In the genomic region with DNA sequence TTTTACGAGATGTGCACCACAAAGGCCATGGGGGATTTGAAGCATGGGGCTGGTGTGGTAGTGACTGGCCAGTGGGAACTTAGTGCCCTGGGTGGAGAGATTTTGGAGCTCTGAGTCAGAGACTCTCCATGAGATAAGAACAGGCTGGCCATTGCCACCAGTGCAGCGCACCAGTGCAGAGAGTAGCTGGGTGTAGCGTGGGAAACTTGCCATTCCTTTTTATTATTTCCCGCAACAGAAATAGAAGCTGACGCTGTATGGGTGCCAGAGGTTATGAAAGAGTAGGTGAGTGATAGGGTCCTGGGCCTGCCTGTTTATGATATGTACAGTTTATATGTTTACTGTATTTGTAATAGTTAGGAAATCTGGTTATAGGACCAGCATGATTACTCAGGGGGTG, we compare ENCODE assay signal across 14 mouse cellular contexts.
"Had no signal": no experiment of that assay in that cellular context is flagged by ENCODE, and none has a peak within 500 bp of the region (broad histone marks: within the 10 kb centered on the region; RNA-seq: fewer than 3 reads in every experiment).

No protein-coding gene starts in this region.

- H3K27me3 ChIP-seq: kidney, embryonic 15.5 days; limb, embryonic 15.5 days; liver, embryonic 12.5 days; midbrain, embryonic 15.5 days; neural tube, embryonic 12.5 days; stomach, embryonic 15.5 days had no signal

- H3K9me3 ChIP-seq: kidney, embryonic 15.5 days; limb, embryonic 15.5 days; liver, embryonic 12.5 days; midbrain, embryonic 15.5 days; neural tube, embryonic 12.5 days; stomach, embryonic 15.5 days had no signal

- H3K4me2 ChIP-seq: kidney, embryonic 15.5 days; limb, embryonic 15.5 days; liver, embryonic 12.5 days; lung, embryonic 14.5 days; midbrain, embryonic 11.5 days; midbrain, embryonic 15.5 days; neural tube, embryonic 12.5 days; stomach, embryonic 15.5 days had no signal

- DNase-seq: kidney, postnatal 25 days; lung, embryonic 14.5 days; lung, postnatal 10 days; lung, postnatal 4 days; spleen, adult 18-20 months; thymus, adult 2 months; thymus, postnatal 36 days had no signal

- ATAC-seq: liver, embryonic 12.5 days; midbrain, embryonic 15.5 days had no signal

- H3K9ac ChIP-seq: kidney, embryonic 15.5 days; limb, embryonic 15.5 days; liver, embryonic 12.5 days; lung, embryonic 14.5 days; midbrain, embryonic 15.5 days; neural tube, embryonic 12.5 days; stomach, embryonic 15.5 days had no signal

- H3K36me3 ChIP-seq: kidney, embryonic 15.5 days; limb, embryonic 15.5 days; liver, embryonic 12.5 days; midbrain, embryonic 15.5 days; neural tube, embryonic 12.5 days; stomach, embryonic 15.5 days had no signal

- H3K27ac ChIP-seq: kidney, embryonic 15.5 days; limb, embryonic 15.5 days; liver, embryonic 12.5 days; midbrain, embryonic 15.5 days; neural tube, embryonic 12.5 days; stomach, embryonic 15.5 days had no signal

- H3K4me3 ChIP-seq: kidney, embryonic 15.5 days; limb, embryonic 15.5 days; liver, embryonic 12.5 days; midbrain, embryonic 15.5 days; neural tube, embryonic 12.5 days; stomach, embryonic 15.5 days had no signal

- H3K4me1 ChIP-seq: limb, embryonic 15.5 days; liver, embryonic 12.5 days; midbrain, embryonic 15.5 days; stomach, embryonic 15.5 days had no signal
